Comparison of ENCODE assay signal across 20 mouse cellular contexts in genomic region chr6:116080756-116081155, GRCm38 (mm10).
DNase-seq lines count a peak whose midpoint lies in the region; ATAC-seq and TF ChIP-seq lines count a peak whose summit lies in the region.
"Had no signal": no experiment of that assay in that cellular context is flagged by ENCODE, and none has a peak within 500 bp of the region (broad histone marks: within the 10 kb centered on the region; RNA-seq: fewer than 3 reads in every experiment).

No protein-coding gene starts in this region.

- H3K36me3 ChIP-seq in liver, adult 2 months (ENCODE audit: control insufficient read depth, insufficient read depth, low read length): no peaks in the 10 kb centered on the region
- H3K36me3 ChIP-seq in midbrain, embryonic 11.5 days (ENCODE audit: control insufficient read depth, insufficient read depth, low read length): no peaks in the 10 kb centered on the region
- H3K36me3 ChIP-seq in midbrain, embryonic 10.5 days: no peaks in the 10 kb centered on the region
- H3K36me3 ChIP-seq: embryonic facial prominence, embryonic 13.5 days; embryonic facial prominence, embryonic 15.5 days; forebrain, embryonic 10.5 days; forebrain, embryonic 12.5 days had no signal

- peaks cover 10% of the 10 kb centered on the region; the same call in 1 of the 2 replicates for H3K79me2 ChIP-seq in liver, adult 2 months (ENCODE audit: control insufficient read depth, insufficient read depth, low read length)

- ATAC-seq in midbrain, embryonic 11.5 days (ENCODE audit: low FRiP score): no peak
- ATAC-seq: forebrain, embryonic 14.5 days had no signal

- WGBS in liver, adult 2 months: 22% methylated on average over 5 of the region's 5 CpGs
- 84% methylated on average over 5 of the region's 5 CpGs for WGBS in midbrain, embryonic 11.5 days
- WGBS in midbrain, embryonic 10.5 days: 89% methylated on average over 5 of the region's 5 CpGs

- H3K9me3 ChIP-seq in midbrain, embryonic 11.5 days (ENCODE audit: control insufficient read depth, low read length): no peaks in the 10 kb centered on the region
- H3K9me3 ChIP-seq in midbrain, embryonic 10.5 days (replicated peaks): no peaks in the 10 kb centered on the region
- H3K9me3 ChIP-seq: embryonic facial prominence, embryonic 13.5 days; embryonic facial prominence, embryonic 15.5 days; forebrain, embryonic 10.5 days; forebrain, embryonic 12.5 days had no signal

- H3K9ac ChIP-seq in liver, adult 2 months (ENCODE audit: low read depth, low read length): no peak overlapping the region
- no peak overlapping the region for H3K9ac ChIP-seq in midbrain, embryonic 11.5 days (ENCODE audit: low read length)
- H3K9ac ChIP-seq: embryonic facial prominence, embryonic 13.5 days; embryonic facial prominence, embryonic 15.5 days; forebrain, embryonic 12.5 days had no signal

- no peak overlapping the region for H3K4me3 ChIP-seq in liver, adult 2 months (ENCODE audit: insufficient read depth, low read depth, low read length)
- no peak overlapping the region for H3K4me3 ChIP-seq in midbrain, embryonic 11.5 days (ENCODE audit: low read depth, low read length)
- no peak overlapping the region for H3K4me3 ChIP-seq in midbrain, embryonic 10.5 days
- H3K4me3 ChIP-seq: embryonic facial prominence, embryonic 13.5 days; embryonic facial prominence, embryonic 15.5 days; erythroblast, embryonic 14.5 days; forebrain, embryonic 10.5 days; forebrain, embryonic 12.5 days had no signal

- no peak overlapping the region for H3K4me2 ChIP-seq in midbrain, embryonic 11.5 days
- H3K4me2 ChIP-seq: embryonic facial prominence, embryonic 13.5 days; embryonic facial prominence, embryonic 15.5 days; forebrain, embryonic 12.5 days had no signal

- intact Hi-C loops in heart, postnatal 25 days (cut with DNase I): no loop called here

- DNase-seq in heart, adult 11 months: peak; percentile 29
- DNase-seq in heart, postnatal 25 days (ENCODE audit: low spot score): no peak
- DNase-seq in liver, adult 2 months (ENCODE audit: extremely low read depth, low read depth, low spot score): peak; percentile 81
- DNase-seq in liver: no peak
- DNase-seq in midbrain, embryonic 11.5 days (ENCODE audit: low spot score, missing footprints): peak; percentile 47
- DNase-seq in midbrain, embryonic 10.5 days (ENCODE audit: low spot score): no peak
- DNase-seq: adrenal gland, adult 2 months; adrenal gland, postnatal 10 days; adrenal gland, postnatal 25 days; cerebellum, adult 11 months; cerebellum, adult 8-10 months; cerebellum, adult 9-11 months; cerebellum, postnatal 36 days; embryo, embryonic 11 days had no signal

- H3K27ac ChIP-seq in liver, adult 2 months (replicated peaks; ENCODE audit: insufficient read depth, low read depth, low read length): peak overlapping the region; percentile 69
- no peak overlapping the region for H3K27ac ChIP-seq in midbrain, embryonic 11.5 days (ENCODE audit: low read depth, low read length)
- H3K27ac ChIP-seq in midbrain, embryonic 10.5 days (replicated peaks): no peak overlapping the region
- H3K27ac ChIP-seq: embryonic facial prominence, embryonic 13.5 days; embryonic facial prominence, embryonic 15.5 days; forebrain, embryonic 10.5 days; forebrain, embryonic 12.5 days had no signal

- TF ChIP-seq CTCF in liver, adult 2 months (IDR thresholded peaks at IDR 0.05; ENCODE audit: low read depth, low read length): no peak

- no peak for TF ChIP-seq POLR2A in liver, adult 2 months (IDR thresholded peaks at IDR 0.05; ENCODE audit: extremely low read depth, insufficient read depth, low read length)

- H3K4me1 ChIP-seq in liver, adult 2 months (ENCODE audit: control insufficient read depth, insufficient read depth, low read length): peaks cover 24% of the 10 kb centered on the region
- H3K4me1 ChIP-seq in midbrain, embryonic 11.5 days (ENCODE audit: control insufficient read depth, insufficient read depth, low read length): no peaks in the 10 kb centered on the region
- H3K4me1 ChIP-seq in midbrain, embryonic 10.5 days: no peaks in the 10 kb centered on the region
- H3K4me1 ChIP-seq: embryonic facial prominence, embryonic 13.5 days; embryonic facial prominence, embryonic 15.5 days; forebrain, embryonic 12.5 days had no signal

- no peaks in the 10 kb centered on the region for H3K27me3 ChIP-seq in liver, adult 2 months (ENCODE audit: control insufficient read depth, insufficient read depth, low read length)
- H3K27me3 ChIP-seq in midbrain, embryonic 11.5 days (ENCODE audit: control insufficient read depth, insufficient read depth, low read length): no peaks in the 10 kb centered on the region
- H3K27me3 ChIP-seq in midbrain, embryonic 10.5 days (ENCODE audit: low read depth, poor library complexity, severe bottlenecking): no peaks in the 10 kb centered on the region
- H3K27me3 ChIP-seq: embryonic facial prominence, embryonic 13.5 days; embryonic facial prominence, embryonic 15.5 days; forebrain, embryonic 12.5 days had no signal

Comparison
In these comparisons a context has a peak if more than half of its experiments do, and no peak if none do; other contexts are left out.
1. DNase-seq: peak in heart, adult 11 months (single experiment), liver, adult 2 months (single experiment) and midbrain, embryonic 11.5 days (single experiment); none in heart, postnatal 25 days (single experiment), liver (single experiment) and midbrain, embryonic 10.5 days (single experiment).